Mouse (Mus musculus): ENCODE measurements at regions not wholly inside any gene's neighbourhood (a gene's known extent, or its start where the extent isn't known, plus 50 kb on each side); places are given as distances from the start of the nearest gene placed in this dataset.

DNA sequence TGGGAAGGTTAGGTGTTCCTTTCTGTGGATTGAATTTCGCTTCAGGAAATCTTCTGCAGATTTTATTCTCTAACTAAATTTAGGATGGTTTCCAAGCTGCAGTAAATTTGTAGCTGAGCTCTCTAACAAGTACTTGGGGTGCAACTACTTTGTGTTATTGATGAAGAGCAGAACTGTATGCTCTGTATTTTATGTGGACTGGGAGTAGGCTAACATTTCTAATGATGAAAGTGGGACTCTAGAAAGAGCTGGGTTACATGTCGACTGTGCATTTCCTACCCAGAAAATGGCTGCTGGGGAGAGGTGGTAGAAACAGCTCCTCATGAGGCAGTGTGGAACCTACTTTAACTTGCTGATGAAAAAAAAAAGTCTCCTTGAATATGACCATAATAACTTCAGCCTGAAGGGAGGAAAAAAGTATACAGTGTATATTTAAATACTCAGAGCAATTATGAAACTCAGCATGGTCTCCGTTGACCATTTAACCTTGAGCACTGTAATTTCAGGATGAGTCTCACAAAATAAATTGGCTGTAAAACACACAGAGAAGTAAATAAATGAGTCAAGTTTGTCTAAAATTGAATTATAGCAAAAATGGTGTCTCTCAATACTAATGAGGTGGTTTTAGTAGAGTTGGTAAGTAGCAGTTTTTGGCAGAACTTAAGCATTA is 852.6 kb downstream of the Stpg2 start:
- in situ Hi-C loops (cut with MboI, MseI): loop anchor here (10.0 kb wide), 1 partner anchor 447 kb away; no protein-coding TSS in a partner anchor

DNA sequence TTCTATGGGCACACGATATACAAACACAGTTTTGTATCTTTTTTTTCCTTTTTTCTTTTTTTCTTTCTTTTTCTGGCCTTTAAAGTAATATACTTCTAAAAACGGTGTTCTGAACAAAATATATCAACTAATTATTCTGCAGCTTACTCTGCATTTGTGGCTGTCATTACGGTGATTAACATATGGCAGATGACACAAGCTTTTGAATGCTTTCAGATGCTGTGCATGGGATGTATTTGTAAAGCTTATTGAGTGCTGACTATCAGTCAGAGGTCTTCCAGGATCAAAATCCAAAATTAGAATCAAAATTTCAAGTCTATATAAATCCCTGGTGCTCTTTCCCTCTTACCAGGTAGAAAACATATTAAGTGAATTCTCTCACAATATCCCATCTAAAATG is 853.6 kb downstream of the Stpg2 start:
- in situ Hi-C loops (cut with MboI, MseI): loop anchor here (10.0 kb wide), 1 partner anchor 446 kb away; no protein-coding TSS in a partner anchor

DNA sequence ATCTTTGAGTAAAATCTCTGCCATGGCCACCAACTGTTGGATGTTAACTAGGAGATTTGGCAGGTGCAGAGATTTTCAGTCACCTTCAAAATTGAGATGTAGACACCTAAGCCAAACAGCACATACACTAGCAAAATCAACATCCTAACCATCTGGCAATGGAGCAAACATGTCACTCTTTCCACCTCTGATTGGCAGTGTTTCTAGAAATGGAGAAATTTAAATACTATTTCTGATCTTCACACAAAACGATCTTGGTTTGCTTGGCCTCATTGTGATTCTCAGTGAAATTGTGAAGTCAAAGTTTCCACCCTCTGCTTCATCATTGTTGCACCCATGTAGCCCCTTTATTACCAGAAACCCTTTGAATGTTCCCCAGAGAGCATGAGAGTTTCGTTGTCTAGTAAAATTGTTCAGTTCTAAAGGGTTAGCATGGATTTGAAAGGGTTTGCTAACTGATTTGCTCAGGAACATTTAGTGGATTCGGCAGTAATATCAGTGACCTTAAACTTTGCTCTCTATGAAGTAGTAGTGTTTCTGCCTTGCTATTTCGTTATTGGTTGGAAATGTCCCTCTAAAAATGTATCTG is 854.1 kb downstream of the Stpg2 start:
- in situ Hi-C loops (cut with MboI, MseI): loop anchor here (10.0 kb wide), 2 partner anchors 445 to 915 kb away; no protein-coding TSS in a partner anchor

DNA sequence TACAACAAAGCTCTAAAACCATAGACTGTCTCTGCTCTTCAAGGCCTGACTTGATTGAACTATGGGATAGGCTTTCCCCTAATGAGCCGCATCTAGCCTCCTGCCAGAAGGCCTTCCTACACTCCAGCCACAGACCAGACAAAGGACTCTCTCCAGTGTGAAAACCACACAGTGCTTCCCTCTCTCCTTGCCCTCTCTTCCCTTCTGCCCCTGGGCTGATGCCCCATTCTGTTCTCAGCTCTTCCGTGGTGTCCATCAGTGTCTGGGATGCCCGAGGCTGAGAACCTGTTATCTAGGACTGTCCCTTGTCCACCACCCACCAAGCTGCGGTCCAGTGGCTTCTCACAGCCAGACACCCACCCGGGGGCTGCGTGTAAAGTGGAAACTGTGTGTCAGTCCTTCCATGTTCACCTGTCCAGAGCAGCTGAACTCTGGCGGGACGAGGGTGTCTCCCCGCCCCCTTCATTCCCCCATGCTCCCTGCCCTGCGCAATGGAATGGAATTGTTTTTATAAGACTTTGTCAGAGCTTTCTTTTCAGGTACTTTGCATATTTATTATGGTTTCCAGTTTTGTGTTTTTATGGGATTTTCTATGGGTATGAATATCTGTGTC is 856.4 kb downstream of the Stpg2 start:
- in situ Hi-C loops (cut with MboI, MseI): loop anchor here (10.0 kb wide), 1 partner anchor 917 kb away; no protein-coding TSS in a partner anchor

DNA sequence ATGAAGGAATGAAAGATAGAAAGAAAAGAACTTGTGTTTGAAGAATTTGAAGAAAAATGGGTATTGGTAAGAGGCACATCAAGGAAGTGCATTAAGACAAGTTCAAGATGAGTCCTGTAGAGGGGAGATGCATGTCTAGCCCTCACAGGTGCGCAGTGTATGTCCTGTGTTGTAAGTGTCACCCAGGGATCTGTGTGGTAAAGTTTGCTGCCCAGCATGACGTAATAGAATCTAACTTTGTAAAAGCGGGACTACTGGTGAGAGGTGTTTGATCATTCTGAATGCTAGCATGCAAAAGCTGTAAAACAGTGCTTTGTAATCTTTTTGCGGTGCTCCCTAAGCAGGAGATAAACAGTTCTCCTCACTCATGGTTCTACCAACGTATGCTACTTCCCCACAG is 857.4 kb downstream of the Stpg2 start:
- in situ Hi-C loops (cut with MboI, MseI): loop anchor here (10.0 kb wide), 1 partner anchor 918 kb away; no protein-coding TSS in a partner anchor

DNA sequence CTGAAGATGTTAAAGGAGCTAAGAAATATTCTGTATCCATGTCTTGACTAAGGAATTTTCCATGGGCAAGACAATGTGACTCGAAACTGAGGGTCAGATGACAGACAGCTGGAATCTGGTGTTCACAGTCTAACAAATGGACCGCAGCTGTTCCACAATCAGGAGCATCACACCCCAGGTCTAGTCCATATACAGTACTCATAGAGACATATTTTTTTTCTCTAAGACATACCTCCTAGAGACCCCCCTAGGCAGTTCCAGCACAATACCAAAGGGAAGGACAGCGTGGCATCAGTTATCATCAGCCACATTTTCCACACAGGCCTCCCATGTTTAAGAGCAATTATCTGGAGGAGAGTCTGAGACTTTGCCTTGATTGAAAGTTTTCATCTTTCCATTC is 878.8 kb downstream of the Stpg2 start:
- in situ Hi-C loops (cut with MboI, MseI): no loop called here

DNA sequence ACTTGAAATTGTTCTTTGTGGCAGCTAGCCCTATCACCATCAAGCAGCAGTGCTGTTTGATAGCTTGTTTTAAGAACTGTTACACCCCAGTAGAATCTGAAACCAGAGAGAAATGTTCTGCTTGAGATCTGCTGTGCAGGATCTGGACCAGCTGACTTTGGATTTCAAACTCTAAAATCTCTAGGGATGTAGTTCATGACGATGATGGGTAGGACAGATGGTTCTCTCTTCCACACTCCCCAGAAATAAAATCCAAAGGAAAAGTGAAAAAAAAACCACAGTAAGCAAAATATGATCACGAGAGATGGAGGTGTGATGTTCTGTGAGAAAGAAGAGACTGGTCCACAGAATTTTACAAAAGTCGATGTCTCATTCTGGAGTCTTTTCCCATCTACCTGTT is 879.9 kb downstream of the Stpg2 start:
- in situ Hi-C loops (cut with MboI, MseI): no loop called here

DNA sequence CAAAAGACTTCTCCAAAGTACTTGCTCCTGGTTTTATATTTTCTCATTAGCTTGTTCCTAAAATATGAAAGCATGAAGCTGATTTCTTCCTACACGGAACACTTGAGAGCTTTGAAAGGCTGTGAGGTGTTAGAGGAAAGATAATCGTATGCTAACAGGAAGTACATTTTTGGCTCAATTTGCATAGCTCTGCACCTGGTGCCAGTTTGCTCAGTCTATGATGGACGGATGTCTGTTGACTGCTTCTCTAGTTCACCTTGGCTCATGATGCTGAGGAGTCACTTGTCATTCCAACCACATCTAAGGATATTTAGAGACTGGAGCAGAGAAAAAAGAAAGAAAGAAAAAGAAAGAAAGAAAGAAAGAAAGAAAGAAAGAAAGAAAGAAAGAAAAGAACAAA is 882.5 kb downstream of the Stpg2 start:
- in situ Hi-C loops (cut with MboI, MseI): no loop called here

DNA sequence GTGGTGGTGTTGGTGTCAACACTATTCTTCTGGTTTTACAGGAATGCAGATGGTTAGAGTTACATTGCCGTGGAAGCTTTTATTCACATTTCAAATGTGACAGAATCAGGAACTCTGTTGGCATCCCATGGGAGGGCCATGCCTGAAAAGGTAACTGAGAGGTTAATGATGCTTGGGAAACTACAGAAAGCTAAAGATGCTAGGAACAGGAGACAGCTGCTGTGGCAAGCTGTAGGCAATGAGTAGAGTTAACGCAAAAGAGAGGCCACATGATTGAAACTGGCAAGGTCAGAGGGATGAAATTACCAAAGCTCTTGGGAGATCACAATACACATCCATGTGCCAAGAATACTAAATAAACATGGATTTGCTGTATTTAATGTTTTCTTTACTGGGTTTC is 886.4 kb downstream of the Stpg2 start:
- in situ Hi-C loops (cut with MboI, MseI): no loop called here

DNA sequence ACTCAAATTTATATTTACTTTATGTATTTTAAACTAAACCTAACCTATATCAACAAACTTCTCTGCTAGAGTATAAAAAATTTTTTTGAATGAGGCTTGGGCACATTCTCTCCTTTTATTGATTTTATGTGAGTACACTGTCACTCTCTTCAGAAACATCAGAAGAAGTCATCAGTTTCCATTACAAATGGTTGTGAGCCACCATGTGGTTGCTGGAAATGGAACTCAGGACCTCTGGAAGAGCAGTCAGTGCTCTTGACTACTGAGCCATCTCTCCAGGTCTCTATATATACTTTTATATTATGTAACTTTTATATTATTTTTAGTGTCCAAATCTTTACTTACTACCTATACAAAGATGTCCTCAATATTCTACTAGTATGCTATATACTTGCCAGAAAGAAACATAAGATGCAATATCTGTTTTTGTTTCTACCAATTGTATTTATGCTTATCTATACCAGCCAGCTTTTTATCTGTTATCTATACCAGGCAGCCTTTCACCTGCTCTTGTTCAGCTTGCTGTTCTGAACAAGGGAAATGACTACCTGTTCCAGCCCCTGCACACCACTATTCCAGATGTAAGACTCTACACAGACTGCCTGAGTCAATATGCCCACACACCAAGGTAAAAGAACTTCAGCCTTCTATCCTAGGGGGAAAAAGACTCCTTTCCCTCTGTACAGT is 891.5 kb downstream of the Stpg2 start:
- in situ Hi-C loops (cut with MboI, MseI): no loop called here

DNA sequence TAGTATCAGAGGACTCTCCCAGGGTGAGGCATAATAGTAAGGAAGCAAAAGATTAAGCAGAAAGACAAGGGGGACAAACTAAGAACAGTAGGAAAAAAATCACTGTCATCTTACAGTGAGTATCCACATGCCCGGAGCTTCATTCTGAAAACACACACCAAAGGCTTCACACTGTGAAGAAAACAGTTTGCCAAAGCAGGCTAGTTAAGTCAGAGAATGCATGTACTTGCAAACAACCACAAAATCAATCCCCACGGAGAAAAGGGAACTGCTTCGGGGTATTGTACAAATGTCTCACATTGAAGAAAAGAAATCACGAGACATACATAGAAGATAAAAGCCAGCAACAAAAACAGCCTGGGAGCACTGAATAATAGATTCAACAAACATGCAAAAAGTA is 903.9 kb downstream of the Stpg2 start:
- in situ Hi-C loops (cut with MboI, MseI): no loop called here

DNA sequence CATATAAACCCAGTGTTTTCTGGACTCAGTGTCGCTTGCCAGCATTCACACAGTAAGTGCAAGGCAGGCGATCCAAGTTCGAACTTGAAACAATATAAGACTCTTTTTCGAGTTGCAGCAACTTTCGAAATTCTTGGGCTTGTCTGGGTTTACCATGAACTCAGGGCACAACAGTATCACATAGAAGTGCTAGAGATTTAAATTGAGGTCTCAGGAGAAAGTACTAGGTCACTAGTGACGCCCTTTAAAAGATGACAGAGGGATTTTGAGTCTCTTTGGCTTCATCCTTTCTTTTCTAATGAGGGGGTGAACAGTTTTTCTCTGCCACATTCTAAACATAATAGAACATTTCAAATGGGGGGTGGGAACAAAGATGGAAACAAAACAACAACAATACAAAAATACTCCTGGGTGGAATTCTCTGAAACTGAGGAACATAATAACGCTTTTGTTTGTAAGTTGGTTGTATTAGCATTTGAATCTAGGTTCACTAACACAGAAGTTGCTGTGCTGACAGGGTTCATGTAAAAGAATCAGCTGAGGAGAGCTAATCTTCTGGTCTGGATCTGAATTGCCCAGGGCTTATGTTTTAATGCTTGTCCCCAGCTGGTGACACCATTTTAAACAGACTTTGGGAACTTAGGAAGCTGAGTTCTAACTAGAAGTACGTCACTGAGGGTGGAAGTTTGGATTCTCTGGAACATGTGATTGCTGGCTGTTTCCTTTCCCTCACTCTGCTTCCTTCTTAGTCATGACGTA is 906.1 kb downstream of the Stpg2 start:
- in situ Hi-C loops (cut with MboI, MseI): no loop called here

DNA sequence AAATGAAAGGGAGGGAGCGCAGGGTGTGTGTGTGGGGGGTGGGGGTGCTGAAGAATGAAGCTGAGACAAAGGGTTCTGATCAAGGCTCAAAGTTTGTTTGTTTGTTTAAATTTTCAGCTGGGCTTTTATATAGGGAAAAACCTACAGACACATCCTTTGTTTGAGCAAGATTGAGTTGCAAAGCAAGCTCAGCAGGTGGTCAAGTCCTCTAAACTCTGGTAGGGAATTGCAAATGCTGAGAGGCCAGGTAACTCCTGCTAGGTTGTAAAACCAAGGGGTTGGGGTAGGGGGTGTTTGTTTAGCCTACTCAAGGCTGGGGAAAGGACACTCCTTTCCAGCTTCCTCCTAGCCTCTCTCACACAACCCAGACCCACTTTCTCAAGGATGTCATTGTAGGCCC is 909.6 kb downstream of the Stpg2 start:
- in situ Hi-C loops (cut with MboI, MseI): no loop called here

DNA sequence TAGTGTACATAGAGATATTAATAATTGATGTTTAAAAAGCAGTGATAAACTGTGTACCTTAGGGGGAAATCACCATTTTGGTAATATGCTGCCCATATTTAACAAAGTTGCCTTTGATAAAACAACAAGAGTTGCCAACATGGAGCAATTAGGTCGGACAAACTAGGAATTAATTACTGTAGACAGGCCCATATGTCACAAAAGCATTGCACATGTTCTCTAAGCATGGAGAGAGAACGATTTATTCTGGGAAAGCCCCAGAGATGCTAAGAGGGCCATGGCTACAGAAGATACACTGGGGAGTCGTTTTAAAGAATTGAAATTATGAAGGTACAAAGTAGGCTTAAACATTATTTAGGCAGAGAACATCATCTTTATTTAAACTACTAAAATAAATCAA is 921.8 kb downstream of the Stpg2 start:
- in situ Hi-C loops (cut with MboI, MseI): no loop called here

DNA sequence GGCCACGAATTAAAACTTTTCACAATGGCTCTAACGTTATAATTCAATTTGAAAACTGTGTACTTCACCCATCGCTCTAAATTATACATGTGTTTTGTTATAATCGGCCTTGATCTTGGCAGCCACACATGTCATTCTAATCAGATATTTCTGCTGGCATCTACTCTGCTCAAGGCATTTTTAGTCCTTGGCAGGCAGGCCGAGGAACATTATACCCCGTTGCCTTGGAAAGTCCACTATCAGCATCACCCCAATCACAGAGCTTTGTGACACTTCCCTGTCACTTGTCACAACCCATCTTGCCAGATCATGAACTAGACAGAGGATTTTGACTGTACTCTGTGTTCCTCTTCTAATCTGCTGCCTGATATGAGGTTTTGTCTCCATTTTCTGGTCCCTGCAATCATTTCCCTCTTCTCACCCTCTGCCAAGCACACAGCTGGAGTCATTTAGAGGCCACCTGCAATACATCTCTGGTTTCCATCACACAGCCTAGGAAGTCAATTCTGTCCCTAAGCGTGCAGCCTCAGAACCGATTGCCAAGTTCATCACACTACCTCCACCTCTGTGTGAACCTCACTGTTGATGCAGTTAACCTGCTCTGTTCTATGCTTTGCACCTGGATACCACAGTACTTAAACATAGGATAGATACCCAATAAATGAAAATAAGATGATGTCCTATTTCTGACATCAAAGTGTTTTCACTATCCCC is 923.7 kb downstream of the Stpg2 start:
- in situ Hi-C loops (cut with MboI, MseI): no loop called here

DNA sequence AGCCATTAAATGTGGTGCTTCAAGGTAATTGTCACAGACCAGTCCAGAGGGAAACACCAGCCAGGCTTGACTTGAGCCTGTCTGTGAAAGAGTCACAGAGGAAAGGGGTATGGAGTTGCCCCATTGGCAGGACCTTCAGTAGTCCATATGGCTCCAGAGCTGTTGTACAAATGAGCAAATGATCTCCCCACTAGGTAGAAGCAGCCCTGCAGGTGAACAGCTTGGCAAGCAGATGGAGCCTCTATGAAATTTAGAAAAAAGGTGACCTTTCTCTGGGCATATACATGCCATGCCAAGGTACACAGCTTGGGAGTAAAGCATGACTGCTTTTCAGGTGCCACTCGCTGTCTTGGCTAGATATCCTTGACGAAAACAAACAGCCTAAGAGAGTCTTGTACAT is 938.4 kb downstream of the Stpg2 start:
- in situ Hi-C loops (cut with MboI, MseI): no loop called here

DNA sequence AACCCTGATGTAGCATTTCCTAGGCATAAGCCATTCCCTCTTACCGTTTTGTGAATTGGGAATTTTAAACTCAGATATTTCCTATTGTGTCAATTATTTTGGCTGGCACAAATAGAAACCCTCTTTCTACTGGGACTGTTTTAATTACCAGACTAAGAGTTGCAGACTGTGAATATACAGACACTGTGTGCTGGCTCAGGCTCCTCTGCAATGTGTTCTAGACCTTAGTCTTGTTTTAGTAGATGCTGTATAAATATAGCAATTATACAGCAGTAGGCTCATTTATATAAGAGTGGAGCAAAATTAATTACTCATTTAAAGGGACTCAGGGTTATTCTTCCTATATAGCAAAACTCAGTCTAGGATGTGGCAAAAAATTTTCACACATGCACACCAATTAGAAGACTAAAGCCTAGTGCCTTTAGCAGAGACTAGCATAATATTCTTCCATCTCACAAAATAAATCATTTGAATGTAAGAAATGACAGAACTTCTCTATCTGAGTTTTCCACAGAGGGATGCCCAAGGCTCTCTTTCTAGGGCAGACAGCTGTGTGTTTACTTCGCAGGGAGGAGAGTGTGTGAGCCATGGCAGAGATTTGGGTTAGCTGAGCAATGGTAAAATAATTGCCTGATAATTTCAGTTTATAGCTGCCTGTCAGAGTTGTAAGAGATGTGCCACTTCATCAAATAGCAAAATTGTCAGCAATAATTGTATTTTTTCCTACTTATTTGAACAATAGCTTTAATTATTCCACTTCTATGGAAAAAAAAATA is 941.9 kb downstream of the Stpg2 start:
- in situ Hi-C loops (cut with MboI, MseI): no loop called here

DNA sequence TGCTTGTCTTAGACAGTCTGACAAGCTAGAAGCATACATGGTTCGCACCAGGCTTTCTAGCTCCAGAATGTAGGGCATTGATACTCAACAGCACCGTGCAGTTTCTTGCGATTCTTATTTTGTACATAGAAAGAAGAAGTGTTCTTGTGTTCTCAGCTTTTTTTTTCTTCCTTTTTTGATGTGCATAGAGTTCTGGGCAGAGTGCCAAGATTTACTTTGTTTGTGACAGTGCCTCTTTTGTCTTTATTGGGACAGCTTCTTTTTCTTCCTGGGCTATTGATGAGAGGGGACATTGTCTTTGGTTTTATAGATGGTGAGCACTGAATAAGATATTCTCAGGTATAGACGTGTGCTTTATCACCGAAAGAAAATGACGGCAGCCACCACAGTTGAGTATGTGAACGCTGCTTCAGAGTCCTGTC is 945.0 kb downstream of the Stpg2 start:
- in situ Hi-C loops (cut with MboI, MseI): no loop called here

DNA sequence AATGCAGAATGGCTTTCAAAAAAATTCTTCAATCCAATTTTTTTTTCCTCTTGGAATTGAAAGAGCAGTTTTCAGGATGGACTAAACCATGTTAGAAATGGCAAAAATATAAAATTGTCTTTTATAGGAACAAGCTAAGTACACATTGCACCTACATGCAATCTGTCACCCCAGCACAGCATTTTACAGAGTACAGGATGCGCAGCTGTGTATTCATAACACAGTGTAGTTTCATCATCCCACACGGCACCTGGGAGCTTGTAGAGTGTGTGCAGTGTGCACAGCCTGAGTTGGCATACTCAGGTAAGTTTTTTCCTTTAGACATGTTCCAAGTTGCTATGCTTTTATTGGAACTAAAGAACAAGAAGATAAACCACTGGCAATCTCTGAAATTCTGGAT is 974.0 kb downstream of the Stpg2 start:
- in situ Hi-C loops (cut with MboI, MseI): no loop called here

DNA sequence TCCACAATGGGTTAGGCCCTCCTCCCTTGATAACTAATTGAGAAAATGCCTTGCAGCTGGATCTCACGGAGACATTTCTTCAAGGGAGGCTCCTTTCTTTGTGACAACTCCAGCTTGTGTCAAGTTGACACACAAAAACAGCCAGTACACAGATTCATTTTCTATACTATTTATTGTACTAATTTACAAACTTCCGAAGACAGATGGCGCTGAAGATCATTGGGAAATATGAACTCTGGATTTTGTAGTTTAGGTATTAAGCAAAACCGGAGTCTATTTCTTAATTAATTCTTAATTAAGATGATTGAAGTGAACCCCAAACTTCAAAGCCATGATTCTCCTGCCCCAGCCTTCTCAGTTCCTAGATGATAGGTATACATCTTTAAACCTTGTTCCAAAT is 977.2 kb downstream of the Stpg2 start:
- in situ Hi-C loops (cut with MboI, MseI): no loop called here
